Mouse (Mus musculus) left cerebral cortex, adult 8-10 months (tissue): Measurements from ENCODE around the gene Mettl1. TPM values are rescaled to one million over a fixed set of nuclear protein-coding genes. Genes with fewer than 3 reads are reported as not detected.

Source experiments
- DNase-seq, 2 experiments: peaks; one replicate each; pipeline ENCODE4 v3.0.0; 2022; ENCODE audit warnings: low spot score in 2 of 2
- total RNA-seq, 4 experiments: library from RNA; stranded (reverse); gene quantifications; 2 replicates each; pipeline ENCODE4 v1.2.4; 2022

Mettl1 gene
- 10 to 100 TPM; 10.4 to 11.8 (median 11.2) TPM for total RNA-seq

DNA sequence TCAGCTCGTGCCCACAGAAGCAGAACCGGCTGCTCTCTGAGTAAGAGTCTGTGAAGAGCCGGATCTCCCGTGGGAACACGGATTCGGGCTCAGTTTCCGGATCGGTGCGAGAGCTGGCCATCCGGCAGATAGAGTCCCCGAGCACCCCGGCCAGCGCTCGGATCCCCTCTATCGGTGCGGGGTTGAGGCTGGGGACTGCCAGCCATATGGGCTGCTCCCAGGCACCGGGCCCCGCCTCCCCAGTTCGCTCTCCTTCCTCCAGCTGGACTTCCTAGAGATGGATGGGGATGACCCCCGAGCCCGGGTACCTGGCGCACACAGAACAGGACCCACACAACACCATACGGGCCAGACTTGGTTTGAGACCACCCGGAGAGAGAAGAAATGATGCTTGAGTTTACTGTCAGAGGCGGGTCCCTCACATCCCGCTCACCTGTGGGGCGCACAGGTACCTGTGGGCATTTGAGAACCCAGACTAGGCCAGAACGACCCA, at the start of gene Mettl1, which contains the start of gene Eef1akmt3:
Mettl1 (plus strand) TSS at position 141 of the 493 bp plus-strand sequence.
Eef1akmt3 (minus strand) TSS at position 240 of the 493 bp plus-strand sequence.
- no peak for DNase-seq

DNA sequence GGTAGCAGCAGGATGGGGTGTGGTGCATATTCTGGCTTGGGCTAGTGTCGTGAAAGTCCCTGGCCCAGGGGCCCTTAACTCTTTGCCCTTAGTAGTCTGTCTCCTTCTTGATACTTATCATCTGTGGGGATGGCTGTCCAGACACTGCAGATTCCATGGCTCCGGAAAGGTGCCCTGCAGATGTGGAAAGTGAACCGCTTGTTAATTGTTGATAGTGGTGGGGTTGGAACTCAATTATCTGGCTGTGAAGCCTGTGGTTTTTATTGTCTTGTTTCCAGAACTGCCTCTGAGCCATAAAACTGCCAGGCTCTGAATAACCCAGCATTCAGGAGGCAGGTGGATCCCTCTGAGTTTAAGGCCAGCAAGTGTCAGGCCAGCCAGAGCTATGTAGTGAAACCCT, 49.5 kb upstream of the Mettl1 start:
- no peak for DNase-seq

DNA sequence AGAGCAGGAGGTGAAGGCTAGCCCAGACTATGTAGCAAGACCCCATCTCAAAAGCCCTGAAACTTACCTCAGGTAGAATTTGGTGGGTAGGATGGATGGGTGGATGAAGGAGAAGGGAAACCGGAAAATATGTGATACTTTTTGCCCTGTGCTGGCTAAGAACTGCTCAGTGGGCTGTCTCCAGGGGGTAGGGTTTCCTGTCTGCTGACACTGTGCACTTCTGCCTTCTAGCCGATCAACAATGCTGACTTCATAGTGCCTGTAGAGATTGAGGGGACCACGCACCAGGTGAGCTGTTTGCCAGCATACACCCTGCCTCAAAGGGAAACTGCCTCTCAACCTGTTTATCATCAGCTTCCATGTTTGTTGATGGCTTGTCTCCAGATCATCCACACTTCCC, 47.6 kb upstream of the Mettl1 start:
- DNase-seq: no peak

- DNase-seq: no peak
Observed at GRCm38 (mm10) chr10:126997340-126998113, 43.7 kb upstream of the Mettl1 start.

GRCm38 (mm10) chr10:127000529-127000928, 40.7 kb upstream of the Mettl1 start, which contains the start of gene Avil:
Gene Avil, plus strand, starts transcription at chr10:127000709.
- no peak for DNase-seq

DNA sequence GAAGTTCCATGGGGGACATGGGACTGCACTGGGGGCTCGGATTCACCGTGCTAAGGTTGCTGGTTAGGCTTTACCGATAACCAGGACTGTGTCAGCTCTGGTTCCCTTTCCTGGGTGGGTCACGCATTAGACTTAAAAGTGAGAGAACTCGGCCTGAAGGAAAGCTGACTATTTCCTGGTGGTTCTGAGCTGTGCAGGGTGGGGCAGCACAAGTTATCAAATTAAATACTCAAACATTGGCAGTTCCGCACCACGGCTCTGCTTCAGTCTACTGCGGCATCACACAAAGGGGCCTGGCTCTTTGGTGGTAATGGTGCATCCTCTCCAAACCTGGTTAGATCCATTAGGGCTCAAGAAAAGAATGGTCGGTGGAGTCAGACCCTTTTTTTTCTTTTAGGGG, 39.9 kb upstream of the Mettl1 start:
- no peak for DNase-seq

GRCm38 (mm10) chr10:127002056-127002455, 39.2 kb upstream of the Mettl1 start:
- DNase-seq: no peak

DNA sequence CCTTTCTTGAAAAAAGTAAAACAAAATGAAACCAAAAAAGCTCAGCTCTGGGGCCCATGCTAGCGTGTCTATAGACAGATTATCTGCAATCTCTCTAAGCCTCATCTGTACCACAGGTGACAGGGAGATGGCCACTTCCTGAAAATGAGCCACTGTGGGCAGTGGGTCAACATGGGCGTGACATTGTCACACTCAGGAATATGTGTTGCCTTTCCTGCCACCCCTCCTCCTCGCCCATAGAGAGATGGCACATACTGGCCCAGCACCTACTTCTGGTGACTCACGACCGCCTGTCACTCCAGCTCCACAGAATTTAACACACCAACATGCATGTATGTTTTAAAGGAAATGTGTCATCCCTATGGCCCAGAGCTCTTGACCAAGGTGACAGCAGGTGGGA, 38.4 kb upstream of the Mettl1 start:
- no peak for DNase-seq

- no peak for DNase-seq
Observed at GRCm38 (mm10) chr10:127003334-127003733, 37.9 kb upstream of the Mettl1 start.

GRCm38 (mm10) chr10:127003806-127004205, 37.4 kb upstream of the Mettl1 start:
- DNase-seq: no peak

DNA sequence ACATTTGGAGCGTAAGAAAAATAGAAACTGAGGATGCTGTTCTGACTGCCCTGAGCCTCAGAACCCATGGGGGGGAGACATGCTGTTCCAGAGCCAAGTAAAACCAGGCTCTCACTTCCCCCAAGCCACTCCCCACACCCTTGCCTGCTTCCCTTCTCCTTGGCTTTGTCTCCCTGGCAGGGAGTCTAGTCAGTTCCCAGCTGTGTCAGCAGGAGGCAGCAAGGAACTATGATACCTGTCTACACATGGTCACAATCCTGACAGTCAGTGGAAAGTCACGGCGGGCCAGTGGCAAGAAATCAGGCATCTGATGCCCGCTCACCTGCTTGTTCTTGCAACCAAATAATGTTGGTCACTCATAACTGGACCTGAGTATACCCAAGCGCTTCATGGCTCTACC, 24.7 kb upstream of the Mettl1 start:
- DNase-seq: no peak

- DNase-seq: no peak
Observed at GRCm38 (mm10) chr10:127017071-127017470, 24.1 kb upstream of the Mettl1 start.

DNA sequence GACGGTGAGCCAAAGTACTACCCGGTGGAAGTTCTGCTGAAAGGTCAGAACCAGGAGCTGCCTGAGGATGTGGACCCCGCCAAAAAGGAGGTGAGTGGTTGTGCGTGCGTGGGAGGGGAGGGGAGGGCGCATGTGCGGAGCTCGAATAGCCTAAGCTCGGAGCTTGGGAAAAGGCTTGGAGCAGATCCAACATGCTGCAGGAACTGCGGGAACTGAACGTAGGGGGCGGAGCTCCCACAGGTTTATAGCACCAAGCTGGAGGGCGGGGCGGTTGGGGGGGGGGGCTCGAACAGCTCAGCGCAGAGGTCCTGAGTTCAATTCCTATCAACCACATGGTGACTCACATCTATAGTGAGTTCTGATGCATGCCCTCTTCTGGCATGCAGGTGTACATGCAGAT, 22.8 kb upstream of the Mettl1 start:
- DNase-seq: no peak

- peak; percentile 75 to 87 for DNase-seq
Observed at GRCm38 (mm10) chr10:127030336-127031296, 10.6 kb upstream of the Mettl1 start, which contains the start of gene Tsfm. Gene Tsfm, minus strand, starts transcription at chr10:127030840.

DNA sequence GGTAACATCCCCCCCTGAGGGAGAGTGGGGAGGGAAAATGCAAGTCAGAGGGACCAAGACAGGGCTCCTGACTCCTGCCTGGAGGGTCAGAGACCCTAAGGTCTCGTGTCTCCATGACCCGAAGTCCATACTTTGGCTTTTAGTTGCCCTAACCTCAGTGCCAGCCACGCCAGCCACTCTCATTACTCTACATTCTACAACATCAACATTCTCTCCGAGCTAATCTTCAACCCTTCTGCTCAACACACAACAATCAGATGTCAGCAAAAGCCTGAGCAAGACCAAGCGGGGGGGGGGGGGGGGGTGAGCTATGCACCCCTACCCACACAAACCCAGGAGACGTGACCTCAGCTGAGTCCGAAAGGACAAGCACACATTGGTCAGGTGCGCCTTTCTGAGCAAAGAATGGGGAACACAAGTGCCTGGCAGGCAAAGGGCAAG, 7.9 kb upstream of the Mettl1 start:
- DNase-seq: no peak

- no peak for DNase-seq
Observed at GRCm38 (mm10) chr10:127036273-127036672, 4.9 kb upstream of the Mettl1 start.

DNA sequence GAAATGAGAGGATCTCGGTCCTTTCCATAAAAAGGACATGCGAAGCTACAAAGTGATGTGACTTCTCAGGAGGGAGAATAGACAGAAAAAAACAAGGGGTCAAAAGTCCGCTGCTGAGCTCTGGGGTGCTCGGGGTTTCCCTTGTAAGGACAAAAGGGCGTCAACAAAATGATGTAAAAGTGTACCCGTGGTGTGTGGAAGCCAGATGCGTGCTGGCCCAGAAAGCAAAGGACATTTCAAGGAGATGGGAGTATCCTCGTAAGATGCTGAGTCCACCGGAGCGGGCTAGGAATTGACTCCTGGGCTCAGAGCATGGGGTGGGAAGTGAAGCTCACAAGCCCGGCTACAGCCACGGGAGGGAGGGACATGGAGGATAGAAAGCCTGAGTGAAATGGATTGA, 3.6 kb upstream of the Mettl1 start:
- no peak for DNase-seq

GRCm38 (mm10) chr10:127040569-127041214, 522 bp upstream of the Mettl1 start:
- peak in 1 of 2 experiments; percentile 43 for DNase-seq

DNA sequence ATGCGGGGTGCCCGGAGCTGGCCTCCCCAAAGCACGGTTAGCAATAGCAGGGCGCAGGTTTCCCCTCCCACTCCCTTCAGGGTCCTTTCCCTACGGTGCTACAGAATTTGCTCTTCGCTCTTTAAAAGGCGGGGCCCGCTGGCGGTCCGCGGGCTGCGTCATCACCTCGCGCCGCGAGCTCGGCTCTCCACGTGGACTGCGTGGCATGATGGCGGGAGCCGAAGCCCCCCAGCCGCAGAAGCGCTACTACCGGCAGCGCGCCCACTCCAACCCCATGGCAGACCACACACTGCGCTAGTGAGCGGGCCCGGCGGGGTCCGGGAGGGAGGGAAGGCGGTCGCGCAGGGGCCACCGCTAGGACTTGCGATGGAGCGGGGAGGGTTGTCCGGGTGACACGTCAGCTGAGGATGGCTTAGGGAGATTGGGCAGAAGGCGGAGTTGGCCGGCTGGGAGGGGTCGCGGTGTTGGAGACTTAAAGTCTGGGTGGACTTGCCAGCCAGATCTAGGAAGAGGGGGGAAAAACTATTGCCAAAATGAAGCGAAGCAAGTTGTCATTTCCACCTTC, 642 bp downstream of the Mettl1 start:
- DNase-seq: peak; percentile 82 to 90

DNA sequence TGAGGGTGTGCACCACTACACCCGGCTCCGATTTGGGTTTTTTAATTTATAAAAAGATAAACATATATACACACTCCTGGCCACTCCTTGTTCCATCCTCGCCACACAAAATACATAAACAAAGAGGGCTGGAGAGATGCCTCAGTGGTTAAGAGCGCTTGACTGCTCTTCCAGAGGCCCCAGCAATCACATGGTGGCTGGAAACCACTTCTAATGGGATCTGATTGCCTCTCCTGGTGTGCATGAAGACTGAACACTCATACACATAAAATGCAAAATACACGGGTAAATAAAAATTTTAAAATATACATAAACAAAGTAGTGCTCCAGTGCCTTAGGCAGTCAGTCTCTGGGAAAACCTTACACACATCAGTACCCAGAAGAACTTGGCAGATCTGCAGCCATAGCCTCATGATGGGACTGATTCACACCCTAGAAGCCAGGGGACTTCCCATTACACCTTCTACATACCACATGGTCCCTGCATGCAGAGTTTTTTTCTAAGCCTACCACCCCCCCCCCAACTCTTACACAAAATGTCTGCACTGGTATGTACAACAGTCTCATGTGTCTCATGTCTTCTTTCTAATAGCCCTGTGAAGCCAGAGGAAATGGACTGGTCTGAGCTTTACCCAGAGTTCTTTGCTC, 1.4 kb downstream of the Mettl1 start:
- DNase-seq: no peak
